Mouse (Mus musculus): ENCODE data around the gene Zfp534.
"Not testable (repeated sequence)": the region's sequence is repeated elsewhere in the genome, so short reads cannot be mapped to it uniquely, and the experiment has no call there.

Gene Zfp534

GRCm38 (mm10) chr4:147702453-147702852 lies at the start of gene Zfp534:
Gene Zfp534, minus strand, starts transcription at chr4:147702553.
- in situ Hi-C loops (cut with MboI, MseI), result not testable (repeated sequence)

- in situ Hi-C loops (cut with MboI, MseI), result loop anchor here (5.0 kb wide), 1 partner anchor 479 kb away; no protein-coding TSS in a partner anchor
Measured at GRCm38 (mm10) chr4:147746255-147746654, 43.9 kb upstream of the Zfp534 start.

- in situ Hi-C loops (cut with MboI, MseI), result not testable (repeated sequence)
Measured at GRCm38 (mm10) chr4:147738636-147739369, 36.5 kb upstream of the Zfp534 start.

GRCm38 (mm10) chr4:147655245-147655644 lies 47.1 kb downstream of the Zfp534 start:
- in situ Hi-C loops (cut with MboI, MseI), result loop anchor here (5.0 kb wide), 2 partner anchors 648 to 1513 kb away; no protein-coding TSS in a partner anchor

GRCm38 (mm10) chr4:147647407-147647806 lies 54.9 kb downstream of the Zfp534 start:
- in situ Hi-C loops (cut with MboI, MseI), result loop anchor here (25.0 kb wide), 1 partner anchor 735 kb away; the partner anchor contains the start of gene Gm21411

- in situ Hi-C loops (cut with MboI, MseI), result loop anchor here (25.0 kb wide), 1 partner anchor 730 kb away; the partner anchor contains the start of gene Gm21411
Measured at GRCm38 (mm10) chr4:147642413-147642812, 59.9 kb downstream of the Zfp534 start, which contains the start of gene Zfp979. Gene Zfp979, minus strand, starts transcription at chr4:147642513.

GRCm38 (mm10) chr4:147641932-147642331 lies 60.4 kb downstream of the Zfp534 start:
- in situ Hi-C loops (cut with MboI, MseI), result loop anchor here (25.0 kb wide), 1 partner anchor 730 kb away; the partner anchor contains the start of gene Gm21411

- in situ Hi-C loops (cut with MboI, MseI), result loop anchor here (5.0 to 25.0 kb wide), 3 partner anchors 722 to 1467 kb away; partner anchors contain the start of gene Gm21411
Measured at GRCm38 (mm10) chr4:147633818-147634262, 68.5 kb downstream of the Zfp534 start.

All from T-helper 1 cell (primary cell).